Mouse (Mus musculus) left cerebral cortex, postnatal 25 days (tissue): ENCODE data around the gene Samt1. TPM values are rescaled to one million over a fixed set of nuclear protein-coding genes. Genes with fewer than 3 reads are reported as not detected.
A peak's percentile ranks its signal among the peaks of the same experiment; 100 is the strongest.
"Not testable (repeated sequence)": the region's sequence is repeated elsewhere in the genome, so short reads cannot be mapped to it uniquely, and the experiment has no call there.

Experiments used
- DNase-seq, 2 experiments: peaks; one replicate each; pipeline ENCODE4 v3.0.0; 2022; ENCODE audit warnings: low spot score in 2 of 2, mixed read lengths in 1 of 2
- intact Hi-C: fragments of 180-260 bp; cut with DNase I; formaldehyde crosslinking; loops from one replicate; pipeline ENCODE4 v1.15.1; 2025
- total RNA-seq, 2 experiments: library from RNA; stranded (reverse); gene quantifications; 2 replicates each; pipeline ENCODE4 v1.2.3; 2021

Samt1 gene
- total RNA-seq, result not detected

DNA sequence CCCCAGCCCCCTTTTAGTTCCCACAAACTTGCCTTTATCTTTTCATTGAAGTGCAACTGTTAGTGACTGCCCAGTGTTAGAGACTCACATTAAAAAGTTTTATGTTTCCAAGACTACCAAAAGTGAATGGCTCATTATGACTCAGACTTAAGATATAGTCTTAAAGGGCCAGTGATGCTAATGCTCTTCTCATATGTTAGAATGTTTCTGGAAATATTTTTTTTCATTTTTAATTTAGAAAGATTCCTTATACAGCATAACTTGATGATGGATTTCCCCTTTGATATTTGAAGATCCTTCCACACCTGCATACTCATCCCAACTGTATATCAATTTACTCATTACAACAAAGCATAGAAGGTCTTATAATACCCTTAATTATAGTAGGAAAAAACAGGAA is at the start of gene Samt1:
TSS of gene Samt1 (minus strand) at position 101 of the 400 bp plus-strand sequence.
- DNase-seq, intact Hi-C loops: not testable (repeated sequence)

DNA sequence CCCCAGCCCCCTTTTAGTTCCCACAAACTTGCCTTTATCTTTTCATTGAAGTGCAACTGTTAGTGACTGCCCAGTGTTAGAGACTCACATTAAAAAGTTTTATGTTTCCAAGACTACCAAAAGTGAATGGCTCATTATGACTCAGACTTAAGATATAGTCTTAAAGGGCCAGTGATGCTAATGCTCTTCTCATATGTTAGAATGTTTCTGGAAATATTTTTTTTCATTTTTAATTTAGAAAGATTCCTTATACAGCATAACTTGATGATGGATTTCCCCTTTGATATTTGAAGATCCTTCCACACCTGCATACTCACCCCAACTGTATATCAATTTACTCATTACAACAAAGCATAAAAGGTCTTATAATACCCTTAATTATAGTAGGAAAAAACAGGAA is 42.5 kb upstream of the Samt1 start, which contains the start of gene Gm10057:
TSS of gene Gm10057 (minus strand) at position 101 of the 400 bp plus-strand sequence.
- DNase-seq, intact Hi-C loops: not testable (repeated sequence)

DNA sequence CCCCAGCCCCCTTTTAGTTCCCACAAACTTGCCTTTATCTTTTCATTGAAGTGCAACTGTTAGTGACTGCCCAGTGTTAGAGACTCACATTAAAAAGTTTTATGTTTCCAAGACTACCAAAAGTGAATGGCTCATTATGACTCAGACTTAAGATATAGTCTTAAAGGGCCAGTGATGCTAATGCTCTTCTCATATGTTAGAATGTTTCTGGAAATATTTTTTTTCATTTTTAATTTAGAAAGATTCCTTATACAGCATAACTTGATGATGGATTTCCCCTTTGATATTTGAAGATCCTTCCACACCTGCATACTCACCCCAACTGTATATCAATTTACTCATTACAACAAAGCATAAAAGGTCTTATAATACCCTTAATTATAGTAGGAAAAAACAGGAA is 21.3 kb upstream of the Samt1 start, which contains the start of gene 4921511M17Rik:
TSS of gene 4921511M17Rik (minus strand) at position 101 of the 400 bp plus-strand sequence.
- DNase-seq, intact Hi-C loops: not testable (repeated sequence)

DNA sequence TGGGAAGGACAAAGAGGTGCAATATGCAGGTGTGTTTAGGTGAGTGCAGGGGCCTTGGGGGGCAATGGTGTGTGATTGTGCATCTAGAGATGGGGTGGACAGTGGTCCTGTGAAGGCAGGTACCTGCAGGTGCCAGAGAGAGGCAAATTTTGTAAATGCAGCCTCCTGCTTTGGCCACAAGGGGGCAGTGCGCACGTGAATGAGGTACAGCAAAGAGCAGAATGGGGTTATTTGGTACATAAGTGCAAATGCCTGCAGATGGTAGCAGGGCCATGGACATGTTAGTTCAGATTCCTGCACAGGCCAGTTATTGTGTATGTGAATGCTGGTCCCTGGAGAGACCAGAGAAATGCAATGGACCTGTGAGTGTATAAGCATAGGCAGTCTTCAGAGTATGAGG is 35.5 kb downstream of the Samt1 start:
- intact Hi-C loops, DNase-seq: not testable (repeated sequence)

DNA sequence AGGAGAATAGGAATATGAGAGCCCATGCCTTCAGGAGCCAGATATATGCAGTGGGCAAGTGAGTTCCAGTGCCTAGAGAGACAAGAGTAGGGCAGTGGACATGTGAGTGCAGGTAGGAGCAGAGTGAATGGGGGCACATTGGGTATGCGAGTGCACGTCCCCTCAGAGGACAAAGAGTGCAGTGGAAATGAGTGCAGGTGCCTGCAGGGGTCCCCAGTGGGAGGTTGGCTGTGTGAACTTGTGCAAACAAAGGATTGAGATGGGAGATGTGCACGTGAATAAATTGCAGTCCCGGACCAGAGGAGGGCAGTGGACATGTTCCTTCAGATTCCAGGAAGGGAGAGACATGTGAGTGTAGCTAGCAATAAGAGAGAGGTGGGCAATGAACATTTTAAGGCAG is 36.0 kb downstream of the Samt1 start:
- intact Hi-C loops, result not testable (repeated sequence)

DNA sequence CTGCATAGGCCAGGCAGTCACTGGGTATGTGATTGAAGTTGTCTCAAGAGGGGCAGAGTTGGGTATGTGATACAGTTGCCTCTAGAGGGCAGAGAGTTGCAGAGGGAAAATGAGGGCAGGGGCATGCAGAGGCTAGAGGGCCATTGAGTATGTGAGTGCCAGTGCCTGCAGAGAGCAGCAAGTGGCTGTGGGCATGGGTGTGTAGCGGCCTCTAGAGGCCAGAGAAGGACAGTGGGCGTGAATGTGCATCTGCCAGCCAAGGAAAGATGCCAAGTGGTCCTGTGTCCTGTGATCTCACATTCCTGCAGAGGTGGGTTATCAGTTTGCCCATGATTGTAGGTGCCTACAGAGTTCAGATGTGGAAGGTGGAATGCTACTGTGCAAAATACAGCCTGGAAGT is 38.0 kb downstream of the Samt1 start:
- intact Hi-C loops, result no loop called here
- peak in 1 of 2 experiments; percentile 4 for DNase-seq

More for the DNA sequence above, 36.0 kb downstream of the Samt1 start:
- not testable (repeated sequence) for DNase-seq

DNA sequence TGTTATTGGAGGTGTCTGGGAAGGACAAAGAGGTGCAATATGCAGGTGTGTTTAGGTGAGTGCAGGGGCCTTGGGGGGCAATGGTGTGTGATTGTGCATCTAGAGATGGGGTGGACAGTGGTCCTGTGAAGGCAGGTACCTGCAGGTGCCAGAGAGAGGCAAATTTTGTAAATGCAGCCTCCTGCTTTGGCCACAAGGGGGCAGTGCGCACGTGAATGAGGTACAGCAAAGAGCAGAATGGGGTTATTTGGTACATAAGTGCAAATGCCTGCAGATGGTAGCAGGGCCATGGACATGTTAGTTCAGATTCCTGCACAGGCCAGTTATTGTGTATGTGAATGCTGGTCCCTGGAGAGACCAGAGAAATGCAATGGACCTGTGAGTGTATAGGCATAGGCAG is 59.6 kb downstream of the Samt1 start:
- intact Hi-C loops, DNase-seq: not testable (repeated sequence)

Other genes with a start within 250 kb of the Samt1 start
- gene Spin2c, start 180.4 kb downstream of the Samt1 start, total RNA-seq, result 1 to 10 TPM; 7.0 to 8.4 TPM
- gene 4921511M17Rik, start 21.2 kb upstream of the Samt1 start, total RNA-seq, result not detected
- not detected for gene Gm10057, start 42.4 kb upstream of the Samt1 start, total RNA-seq
- gene Gm15140, start 108.0 kb upstream of the Samt1 start, total RNA-seq, result not detected